Mouse (Mus musculus) gastrocnemius, adult 2 months (tissue): ENCODE results near the gene Kif21b. TPM values are rescaled to one million over a fixed set of nuclear protein-coding genes. Genes with fewer than 3 reads are reported as not detected.

Source experiments
- DNase-seq: peaks from one replicate; pipeline ENCODE4 v3.0.0; 2022
- H3K27ac ChIP-seq: fragments of 200-600 bp; 2 replicates; pipeline ENCODE4 v1.8.1; 2022; ENCODE audit warnings: mild to moderate bottlenecking
- H3K4me3 ChIP-seq: fragments of 200-600 bp; 2 replicates; pipeline ENCODE4 v1.8.1; 2022; ENCODE audit warnings: mild to moderate bottlenecking, moderate library complexity
- CTCF ChIP-seq: fragments of 200-600 bp; IDR thresholded peaks from 2 replicates; pipeline ENCODE4 v1.8.1; 2022; ENCODE audit warnings: antibody characterized with exemption, mild to moderate bottlenecking, moderate library complexity
- intact Hi-C: fragments of 180-260 bp; cut with DNase I; formaldehyde crosslinking; loops from one replicate; pipeline ENCODE4 v1.15.1; 2025
- total RNA-seq, 2 experiments: library from RNA; stranded (reverse); gene quantifications; 2 replicates each; pipeline ENCODE4 v1.2.3; 2021

The Kif21b gene
- total RNA-seq, 2 experiments from 2014 or later = 0.46 to 0.47 TPM

- intact Hi-C loops = loop anchor here (2.0 kb wide), 1 partner anchor 129 kb away; no protein-coding TSS in a partner anchor
- TF ChIP-seq CTCF = no peak
- no peak for DNase-seq
- Histone ChIP-seq H3K27ac (no peak overlapping the region), H3K4me3 (no peak overlapping the region)
Measured at GRCm38 (mm10) chr1:136174101-136174606, 43.0 kb downstream of the Kif21b start.

- H3K4me3 ChIP-seq = no peak overlapping the region
- TF ChIP-seq CTCF = peak; percentile 75
- intact Hi-C loops = loop anchor here (2.0 to 5.0 kb wide), 2 partner anchors 58 to 130 kb away; no protein-coding TSS in a partner anchor
- DNase-seq = peak; percentile 53
- H3K27ac ChIP-seq = no peak overlapping the region
Measured at GRCm38 (mm10) chr1:136175183-136175582, 44.0 kb downstream of the Kif21b start.

- no peak for TF ChIP-seq CTCF
- intact Hi-C loops = loop anchor here (5.0 kb wide), 1 partner anchor 60 kb away; no protein-coding TSS in a partner anchor
- no peak for DNase-seq
- Histone ChIP-seq H3K27ac (no peak overlapping the region), H3K4me3 (no peak overlapping the region)
Measured at GRCm38 (mm10) chr1:136177085-136177484, 45.9 kb downstream of the Kif21b start.

- intact Hi-C loops = loop anchor here (5.0 kb wide), 1 partner anchor 61 kb away; no protein-coding TSS in a partner anchor
- H3K4me3 ChIP-seq = no peak overlapping the region
- TF ChIP-seq CTCF = no peak
- no peak for DNase-seq
- no peak overlapping the region for H3K27ac ChIP-seq
Measured at GRCm38 (mm10) chr1:136178741-136179140, 47.6 kb downstream of the Kif21b start.

GRCm38 (mm10) chr1:136179511-136180001 lies 48.4 kb downstream of the Kif21b start:
- Histone ChIP-seq H3K4me3 (no peak overlapping the region), H3K27ac (no peak overlapping the region)
- no peak for DNase-seq
- no peak for TF ChIP-seq CTCF
- intact Hi-C loops = loop anchor here (5.0 kb wide), 1 partner anchor 62 kb away; no protein-coding TSS in a partner anchor

GRCm38 (mm10) chr1:136190033-136190432 lies 58.8 kb downstream of the Kif21b start:
- Histone ChIP-seq H3K27ac (no peak overlapping the region), H3K4me3 (no peak overlapping the region)
- intact Hi-C loops = no loop called here
- TF ChIP-seq CTCF = no peak
- DNase-seq = no peak

- intact Hi-C loops = loop anchor here (5.0 kb wide), 1 partner anchor 46 kb away; no protein-coding TSS in a partner anchor
- peak; percentile 22 for DNase-seq
- TF ChIP-seq CTCF = peak; percentile 63
- Histone ChIP-seq H3K27ac (no peak within 1 kb of the TSS), H3K4me3 (no peak within 1 kb of the TSS)
Measured at GRCm38 (mm10) chr1:136212803-136213202, 81.6 kb downstream of the Kif21b start, which contains the start of gene Mroh3. TSS of gene Mroh3 (minus strand) at chr1:136212828.

- Histone ChIP-seq H3K27ac (no peak overlapping the region), H3K4me3 (no peak overlapping the region)
- intact Hi-C loops = loop anchor here (5.0 kb wide), 1 partner anchor 47 kb away; no protein-coding TSS in a partner anchor
- no peak for DNase-seq
- TF ChIP-seq CTCF = no peak
Measured at GRCm38 (mm10) chr1:136214304-136214703, 83.1 kb downstream of the Kif21b start.

- no peak overlapping the region for H3K4me3 ChIP-seq
- DNase-seq = no peak
- H3K27ac ChIP-seq = no peak overlapping the region
- no peak for TF ChIP-seq CTCF
- intact Hi-C loops = no loop called here
Measured at GRCm38 (mm10) chr1:136220037-136220871, 89.1 kb downstream of the Kif21b start.

- Histone ChIP-seq H3K4me3 (no peak overlapping the region), H3K27ac (no peak overlapping the region)
- no peak for TF ChIP-seq CTCF
- no peak for DNase-seq
- intact Hi-C loops = no loop called here
Measured at GRCm38 (mm10) chr1:136222386-136222785, 91.2 kb downstream of the Kif21b start.

GRCm38 (mm10) chr1:136223758-136224342 lies 92.7 kb downstream of the Kif21b start:
- intact Hi-C loops = no loop called here
- H3K27ac ChIP-seq = no peak overlapping the region
- no peak for DNase-seq
- TF ChIP-seq CTCF = no peak
- H3K4me3 ChIP-seq = no peak overlapping the region

GRCm38 (mm10) chr1:136225846-136226245 lies 94.7 kb downstream of the Kif21b start:
- no peak for DNase-seq
- no peak for TF ChIP-seq CTCF
- H3K4me3 ChIP-seq = no peak overlapping the region
- intact Hi-C loops = no loop called here
- H3K27ac ChIP-seq = no peak overlapping the region

- intact Hi-C loops = no loop called here
- no peak for DNase-seq
- no peak for TF ChIP-seq CTCF
- no peak overlapping the region for H3K27ac ChIP-seq
- H3K4me3 ChIP-seq = no peak overlapping the region
Measured at GRCm38 (mm10) chr1:136226626-136227025, 95.4 kb downstream of the Kif21b start.

Other genes starting within 250 kb of the Kif21b start
- gene Pkp1, start 212.2 kb upstream of the Kif21b start, total RNA-seq = not detected
- gene Igfn1, start 125.0 kb upstream of the Kif21b start, total RNA-seq = 10 to 100 TPM; 21.8 to 52.3 TPM
- gene Tmem9, start 123.2 kb upstream of the Kif21b start, total RNA-seq = 1 to 10 TPM; 5.2 to 9.9 TPM
- not detected for gene Ascl5, start 80.6 kb upstream of the Kif21b start, total RNA-seq
- 100 to 1,000 TPM; 779 to 840 TPM for gene Cacna1s, start 78.6 kb upstream of the Kif21b start, total RNA-seq
- not detected for gene Mroh3, start 81.4 kb downstream of the Kif21b start, total RNA-seq
- gene Inava, start 102.9 kb downstream of the Kif21b start, total RNA-seq = not detected
- not detected for gene Gpr25, start 129.5 kb downstream of the Kif21b start, total RNA-seq
- gene Camsap2, start 214.7 kb downstream of the Kif21b start, total RNA-seq = 10 to 100 TPM in 1 of 2 experiments, 1 to 10 TPM in 1; 8.3 to 12.4 TPM